Mouse (Mus musculus) cerebellum, adult 2 months (tissue): ENCODE measurements around the gene Pigu. TPM values are rescaled to one million over a fixed set of nuclear protein-coding genes. Genes with fewer than 3 reads are reported as not detected.

Experiments
- DNase-seq, 2 experiments: peaks; one replicate each; pipeline ENCODE4 v3.0.0; 2021
- H3K27ac ChIP-seq: fragments of 200-500 bp; 2 replicates; pipeline ENCODE4 v1.5.1; 2012; ENCODE audit warnings: low read length, control low read depth, inconsistent platforms; ENCODE audit not compliant: insufficient read depth
- H3K27me3 ChIP-seq: fragments of 200-500 bp; 2 replicates; pipeline ENCODE4 v1.6.1; 2012; ENCODE audit warnings: inconsistent platforms, mild to moderate bottlenecking, low read length, moderate library complexity; ENCODE audit not compliant: control insufficient read depth, insufficient read depth
- H3K4me1 ChIP-seq: fragments of 200-500 bp; 2 replicates; pipeline ENCODE4 v1.6.1; 2011; ENCODE audit warnings: low read length; ENCODE audit not compliant: control insufficient read depth, insufficient read depth
- H3K4me3 ChIP-seq: fragments of 200-500 bp; replicated peaks from 2 replicates; pipeline ENCODE3; 2011; ENCODE audit warnings: mild to moderate bottlenecking, low read depth, low read length, control low read depth; ENCODE audit not compliant: insufficient read depth
- CTCF ChIP-seq: fragments of 200-500 bp; IDR thresholded peaks from 2 replicates; pipeline ENCODE4 v1.5.1; 2011; ENCODE audit warnings: low read depth, mild to moderate bottlenecking, control low read depth, low read length, moderate library complexity, borderline replicate concordance; ENCODE audit not compliant: insufficient read depth
- POLR2A ChIP-seq: fragments of 200-500 bp; IDR thresholded peaks from 2 replicates; pipeline ENCODE4 v1.6.1; 2011; ENCODE audit warnings: low read length, control low read depth, borderline replicate concordance; ENCODE audit not compliant: insufficient read depth
- WGBS: fragments of 180-500 bp; shearing (Covaris S2); methylation state at CpG from one replicate; pipeline ENCODE4 v1.1.7; 2018; 5-methylcytosine and 5-hydroxymethylcytosine counted together
- polyA plus RNA-seq: library from polyadenylated mRNA; depleted of rRNA; stranded (reverse); fragments of >200 nt; gene quantifications from 2 replicates; pipeline ENCODE4 v1.2.3, GENCODE M21; 2012

Gene Pigu
- polyA plus RNA-seq, 1 experiment: 38.3 TPM

GRCm38 (mm10) chr2:155385731-155386533, 28.7 kb upstream of the Pigu start:
- Histone ChIP-seq H3K4me1 (peaks cover 20% of the 10 kb centered on the region), H3K4me3 (no peak overlapping the region), H3K27me3 (no peaks in the 10 kb centered on the region), H3K27ac (0 out of 2 replicates have a peak overlapping the region, but pooled peaks have one; percentile 13)
- WGBS: 56% methylated on average over 18 of the region's 18 CpGs
- TF ChIP-seq POLR2A (no peak), CTCF (no peak)
- DNase-seq: peak; percentile 26 to 41

- DNase-seq: peak; percentile 80 to 84
- 8% methylated on average over 7 of the region's 7 CpGs for WGBS
- H3K4me3 ChIP-seq: no peak overlapping the region
- TF ChIP-seq CTCF (peak; percentile 72), POLR2A (no peak)
- no peaks in the 10 kb centered on the region for H3K27me3 ChIP-seq
- no peak overlapping the region for H3K27ac ChIP-seq
- H3K4me1 ChIP-seq: peaks cover 24% of the 10 kb centered on the region
Measured at GRCm38 (mm10) chr2:155385090-155385489, 27.9 kb upstream of the Pigu start.

GRCm38 (mm10) chr2:155382791-155383438, 25.7 kb upstream of the Pigu start:
- TF ChIP-seq CTCF: no peak
- Histone ChIP-seq H3K4me3 (peak overlapping the region; percentile 95), H3K27ac (peak overlapping the region; percentile 24), H3K4me1 (peaks cover 25% of the 10 kb centered on the region), H3K27me3 (no peaks in the 10 kb centered on the region)
- DNase-seq: peak; percentile 46 to 63
- 40% methylated on average over 2 of the region's 2 CpGs for WGBS

GRCm38 (mm10) chr2:155382332-155382700, 25.1 kb upstream of the Pigu start:
- DNase-seq: no peak
- 11% methylated on average over 6 of the region's 6 CpGs for WGBS
- H3K27ac ChIP-seq: peak overlapping the region; percentile 98
- peak overlapping the region; percentile 95 for H3K4me3 ChIP-seq
- peaks cover 25% of the 10 kb centered on the region for H3K4me1 ChIP-seq
- no peaks in the 10 kb centered on the region for H3K27me3 ChIP-seq
- TF ChIP-seq POLR2A: no peak
- TF ChIP-seq CTCF: no peak

GRCm38 (mm10) chr2:155381643-155382331, 24.6 kb upstream of the Pigu start:
- under 1% methylated on average over 68 of the region's 68 CpGs for WGBS
- Histone ChIP-seq H3K4me3 (peak overlapping the region; percentile 95), H3K27me3 (no peaks in the 10 kb centered on the region), H3K27ac (peak overlapping the region; percentile 98), H3K4me1 (peaks cover 23% of the 10 kb centered on the region)
- DNase-seq: peak; percentile 98 to 99
- TF ChIP-seq POLR2A: peak; percentile 86
- no peak for TF ChIP-seq CTCF

- WGBS: 0% methylated on average over 11 of the region's 11 CpGs
- Histone ChIP-seq H3K4me3 (peak overlapping the region; percentile 95), H3K27ac (peak overlapping the region; percentile 98), H3K4me1 (peaks cover 16% of the 10 kb centered on the region), H3K27me3 (no peaks in the 10 kb centered on the region)
- DNase-seq: peak in 1 of 2 experiments; percentile 39
- no peak for TF ChIP-seq CTCF
- no peak for TF ChIP-seq POLR2A
Measured at GRCm38 (mm10) chr2:155381060-155381437, 23.8 kb upstream of the Pigu start.

- no peak for TF ChIP-seq POLR2A
- no peak for TF ChIP-seq CTCF
- Histone ChIP-seq H3K4me1 (peaks cover 12% of the 10 kb centered on the region), H3K27ac (peak within 1 kb of the TSS; percentile 98), H3K4me3 (peak within 1 kb of the TSS; percentile 95), H3K27me3 (no peaks in the 10 kb centered on the region)
- peak; percentile 30 to 33 for DNase-seq
- 26% methylated on average over 8 of the region's 8 CpGs for WGBS
Measured at GRCm38 (mm10) chr2:155380261-155381059, 23.2 kb upstream of the Pigu start, which contains the start of gene Trp53inp2. Trp53inp2 (plus strand) TSS chr2:155381059.

GRCm38 (mm10) chr2:155376191-155376590, 19.0 kb upstream of the Pigu start:
- H3K27me3 ChIP-seq: no peaks in the 10 kb centered on the region
- H3K4me1 ChIP-seq: peaks cover 5% of the 10 kb centered on the region; the same call in 1 of the 2 replicates
- no peak for DNase-seq
- H3K27ac ChIP-seq: no peak overlapping the region
- TF ChIP-seq CTCF (no peak), POLR2A (no peak)
- no peak overlapping the region for H3K4me3 ChIP-seq
- WGBS: 86% methylated on average over 10 of the region's 10 CpGs
